Mouse (Mus musculus) embryonic fibroblast, embryonic 13.5 days (primary cell): ENCODE measurements at regions not wholly inside any gene's neighbourhood (a gene's known extent, or its start where the extent isn't known, plus 50 kb on each side); places are given as distances from the start of the nearest gene placed in this dataset.

Source experiments
- H3K27ac ChIP-seq: 2 replicates; pipeline ENCODE4 v1.5.1; 2012; ENCODE audit warnings: low read length, control low read depth, inconsistent platforms; ENCODE audit not compliant: insufficient read depth
- H3K4me1 ChIP-seq: 2 replicates; pipeline ENCODE4 v1.6.1; 2011; ENCODE audit warnings: low read length; ENCODE audit not compliant: control insufficient read depth, insufficient read depth
- H3K4me3 ChIP-seq: 2 replicates; pipeline ENCODE4 v1.5.1; 2011; ENCODE audit warnings: mild to moderate bottlenecking, control low read depth, low read length; ENCODE audit not compliant: insufficient read depth
- CTCF ChIP-seq: IDR thresholded peaks from 2 replicates; pipeline ENCODE4 v1.5.1; 2011; ENCODE audit warnings: mild to moderate bottlenecking, control low read depth, low read length, moderate library complexity, borderline replicate concordance; ENCODE audit not compliant: insufficient read depth
- POLR2A ChIP-seq: IDR thresholded peaks from 2 replicates; pipeline ENCODE4 v1.6.1; 2011; ENCODE audit warnings: low read depth, mild to moderate bottlenecking, control low read depth, low read length, moderate library complexity

GRCm38 (mm10) chr17:66232391-66232790 is 109.1 kb downstream of the Ddx11 start:
- no peak overlapping the region for H3K27ac ChIP-seq
- H3K4me1 ChIP-seq = no peaks in the 10 kb centered on the region
- H3K4me3 ChIP-seq = no peak overlapping the region
- no peak for TF ChIP-seq POLR2A
- TF ChIP-seq CTCF = no peak

GRCm38 (mm10) chr17:66232891-66233421 is 109.6 kb downstream of the Ddx11 start:
- Histone ChIP-seq H3K4me3 (no peak overlapping the region), H3K4me1 (no peaks in the 10 kb centered on the region), H3K27ac (no peak overlapping the region)
- TF ChIP-seq POLR2A (no peak), CTCF (no peak)

GRCm38 (mm10) chr17:66233451-66233951 is 110.2 kb downstream of the Ddx11 start:
- TF ChIP-seq CTCF (no peak), POLR2A (no peak)
- no peak overlapping the region for H3K4me3 ChIP-seq
- H3K27ac ChIP-seq = no peak overlapping the region
- H3K4me1 ChIP-seq = no peaks in the 10 kb centered on the region

- TF ChIP-seq CTCF (no peak), POLR2A (no peak)
- no peak overlapping the region for H3K4me3 ChIP-seq
These were observed 111.1 kb downstream of the Ddx11 start for GRCm38 (mm10) chr17:66234432-66234831.

GRCm38 (mm10) chr17:66235096-66235805 is 111.9 kb downstream of the Ddx11 start:
- H3K4me1 ChIP-seq = no peaks in the 10 kb centered on the region
- TF ChIP-seq CTCF (peak; percentile 96), POLR2A (no peak)
- H3K27ac ChIP-seq = no peak overlapping the region
- H3K4me3 ChIP-seq = no peak overlapping the region

More at GRCm38 (mm10) chr17:66234432-66234831, 111.1 kb downstream of the Ddx11 start:
- Histone ChIP-seq H3K4me1 (no peaks in the 10 kb centered on the region), H3K27ac (no peak overlapping the region)

- Histone ChIP-seq H3K4me3 (no peak overlapping the region), H3K27ac (no peak overlapping the region), H3K4me1 (no peaks in the 10 kb centered on the region)
- TF ChIP-seq CTCF = no peak
- no peak for TF ChIP-seq POLR2A
These were observed 112.6 kb downstream of the Ddx11 start for GRCm38 (mm10) chr17:66235806-66236335.

GRCm38 (mm10) chr17:66241868-66242622 is 118.7 kb downstream of the Ddx11 start:
- H3K4me3 ChIP-seq = no peak overlapping the region
- no peak overlapping the region for H3K27ac ChIP-seq
- no peaks in the 10 kb centered on the region for H3K4me1 ChIP-seq
- TF ChIP-seq POLR2A (no peak), CTCF (no peak)

- no peak overlapping the region for H3K27ac ChIP-seq
- TF ChIP-seq POLR2A = no peak
- no peak for TF ChIP-seq CTCF
- no peak overlapping the region for H3K4me3 ChIP-seq
- H3K4me1 ChIP-seq = no peaks in the 10 kb centered on the region
These were observed 120.9 kb downstream of the Ddx11 start for GRCm38 (mm10) chr17:66244183-66244582.

- Histone ChIP-seq H3K4me3 (no peak overlapping the region), H3K4me1 (no peaks in the 10 kb centered on the region), H3K27ac (no peak overlapping the region)
- TF ChIP-seq CTCF (no peak), POLR2A (no peak)
These were observed 122.8 kb downstream of the Ddx11 start for GRCm38 (mm10) chr17:66246031-66246534.
